Mouse (Mus musculus): Measurements from ENCODE around the gene Faiml. TPM values are rescaled to one million over a fixed set of nuclear protein-coding genes. Genes with fewer than 3 reads are reported as not detected.

The Faiml gene
- not detected in 2 replicates for total RNA-seq (2014; rRNA removed)
- polyA plus RNA-seq (2012; rRNA removed): not detected in 2 replicates

GRCm38 (mm10) chr9:99237139-99237538 is at the start of gene Faiml:
Gene Faiml (minus strand): TSS chr9:99237239.
- Histone ChIP-seq H3K4me3 (ENCODE audit: insufficient read depth, low read depth, low read length) (no peak within 1 kb of the TSS), H3K36me3 (ENCODE audit: control insufficient read depth, insufficient read depth, low read length) (no peaks in the 10 kb centered on the region), H3K9ac (ENCODE audit: low read depth, low read length) (no peak within 1 kb of the TSS), H3K4me1 (ENCODE audit: control insufficient read depth, insufficient read depth, low read length) (no peaks in the 10 kb centered on the region), H3K27me3 (ENCODE audit: control insufficient read depth, insufficient read depth, low read length) (no peaks in the 10 kb centered on the region; the same call in 1 of the 2 replicates), H3K79me2 (ENCODE audit: control insufficient read depth, insufficient read depth, low read length) (no peaks in the 10 kb centered on the region), H3K27ac (replicated peaks; ENCODE audit: insufficient read depth, low read depth, low read length) (no peak within 1 kb of the TSS)
- 87% methylated on average over 14 of the region's 14 CpGs for WGBS
- no peak for DNase-seq (ENCODE audit: extremely low read depth, low read depth, low spot score)
- no peak for TF ChIP-seq CTCF (IDR thresholded peaks at IDR 0.05; ENCODE audit: low read depth, low read length)

- DNase-seq (ENCODE audit: extremely low read depth, low read depth, low spot score): no peak
- no peak overlapping the region for H3K4me3 ChIP-seq (ENCODE audit: insufficient read depth, low read depth, low read length)
- H3K79me2 ChIP-seq (ENCODE audit: control insufficient read depth, insufficient read depth, low read length): no peaks in the 10 kb centered on the region
- TF ChIP-seq POLR2A (IDR thresholded peaks at IDR 0.05; ENCODE audit: extremely low read depth, insufficient read depth, low read length) (no peak), CTCF (IDR thresholded peaks at IDR 0.05; ENCODE audit: low read depth, low read length) (no peak)
- no peaks in the 10 kb centered on the region for H3K4me1 ChIP-seq (ENCODE audit: control insufficient read depth, insufficient read depth, low read length)
- WGBS: 88% methylated on average over 5 of the region's 5 CpGs
- no peak overlapping the region for H3K9ac ChIP-seq (ENCODE audit: low read depth, low read length)
- peaks cover 18% of the 10 kb centered on the region for H3K36me3 ChIP-seq (ENCODE audit: control insufficient read depth, insufficient read depth, low read length)
- H3K27ac ChIP-seq (replicated peaks; ENCODE audit: insufficient read depth, low read depth, low read length): no peak overlapping the region
- H3K27me3 ChIP-seq (ENCODE audit: control insufficient read depth, insufficient read depth, low read length): no peaks in the 10 kb centered on the region
Measured at GRCm38 (mm10) chr9:99258891-99259290, 21.9 kb upstream of the Faiml start.

- H3K27me3 ChIP-seq (ENCODE audit: control insufficient read depth, insufficient read depth, low read length): no peaks in the 10 kb centered on the region
- TF ChIP-seq CTCF (IDR thresholded peaks at IDR 0.05; ENCODE audit: low read depth, low read length) (no peak), POLR2A (IDR thresholded peaks at IDR 0.05; ENCODE audit: extremely low read depth, insufficient read depth, low read length) (no peak)
- no peak overlapping the region for H3K9ac ChIP-seq (ENCODE audit: low read depth, low read length)
- 98% methylated on average over 3 of the region's 3 CpGs for WGBS
- no peak overlapping the region for H3K4me3 ChIP-seq (ENCODE audit: insufficient read depth, low read depth, low read length)
- no peaks in the 10 kb centered on the region for H3K4me1 ChIP-seq (ENCODE audit: control insufficient read depth, insufficient read depth, low read length)
- DNase-seq (ENCODE audit: extremely low read depth, low read depth, low spot score): no peak
- H3K36me3 ChIP-seq (ENCODE audit: control insufficient read depth, insufficient read depth, low read length): peaks cover 13% of the 10 kb centered on the region
- no peak overlapping the region for H3K27ac ChIP-seq (replicated peaks; ENCODE audit: insufficient read depth, low read depth, low read length)
- no peaks in the 10 kb centered on the region for H3K79me2 ChIP-seq (ENCODE audit: control insufficient read depth, insufficient read depth, low read length)
Measured at GRCm38 (mm10) chr9:99256821-99257220, 19.8 kb upstream of the Faiml start.

DNA sequence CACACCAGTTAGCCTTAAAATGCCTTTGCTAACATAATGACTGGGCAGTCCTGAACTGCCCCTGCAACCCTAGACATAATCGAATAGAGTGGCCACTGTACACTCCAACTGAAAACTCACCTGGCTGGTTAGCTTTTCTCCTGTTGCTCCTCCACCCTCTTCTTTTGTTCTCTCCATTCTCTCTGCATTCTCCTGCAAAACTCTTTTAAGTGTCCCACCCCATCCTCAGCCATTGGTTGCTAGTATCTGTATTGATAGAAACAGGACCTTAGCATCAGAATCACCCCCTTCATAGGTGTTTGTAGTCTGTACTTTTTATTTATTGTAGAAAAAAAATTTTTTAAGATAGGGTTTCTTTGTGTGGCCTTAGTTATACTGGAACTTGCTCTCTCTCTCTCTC is 19.2 kb upstream of the Faiml start:
- no peak for DNase-seq (ENCODE audit: extremely low read depth, low read depth, low spot score)
- Histone ChIP-seq H3K27me3 (ENCODE audit: control insufficient read depth, insufficient read depth, low read length) (no peaks in the 10 kb centered on the region), H3K4me3 (ENCODE audit: insufficient read depth, low read depth, low read length) (no peak overlapping the region), H3K79me2 (ENCODE audit: control insufficient read depth, insufficient read depth, low read length) (no peaks in the 10 kb centered on the region), H3K27ac (replicated peaks; ENCODE audit: insufficient read depth, low read depth, low read length) (no peak overlapping the region), H3K36me3 (ENCODE audit: control insufficient read depth, insufficient read depth, low read length) (peaks cover 13% of the 10 kb centered on the region), H3K4me1 (ENCODE audit: control insufficient read depth, insufficient read depth, low read length) (no peaks in the 10 kb centered on the region), H3K9ac (ENCODE audit: low read depth, low read length) (no peak overlapping the region)
- 97% methylated on average over 1 of the region's 1 CpGs for WGBS
- TF ChIP-seq CTCF (IDR thresholded peaks at IDR 0.05; ENCODE audit: low read depth, low read length) (no peak), POLR2A (IDR thresholded peaks at IDR 0.05; ENCODE audit: extremely low read depth, insufficient read depth, low read length) (no peak)

DNA sequence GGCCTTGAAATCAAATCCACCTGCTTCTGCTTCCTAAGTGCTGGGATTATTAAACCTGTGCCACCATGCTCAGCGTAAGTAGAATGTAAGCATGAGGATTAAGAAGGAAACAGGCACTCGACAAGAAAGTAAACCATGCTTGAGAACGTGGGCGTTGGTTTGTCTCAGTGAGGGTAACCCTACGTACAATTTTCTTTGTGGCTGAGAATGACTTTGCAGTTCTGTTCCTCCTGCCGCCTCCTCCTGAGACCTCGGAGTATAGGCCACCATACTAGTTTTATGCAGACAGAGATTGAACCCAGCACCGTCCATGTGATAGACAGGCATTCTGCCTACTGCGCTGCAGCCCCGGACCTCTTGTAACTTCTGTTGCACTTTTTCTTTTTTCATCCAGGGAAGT is 16.8 kb upstream of the Faiml start:
- 96% methylated on average over 10 of the region's 10 CpGs for WGBS
- Histone ChIP-seq H3K27ac (replicated peaks; ENCODE audit: insufficient read depth, low read depth, low read length) (no peak overlapping the region), H3K36me3 (ENCODE audit: control insufficient read depth, insufficient read depth, low read length) (peaks cover 13% of the 10 kb centered on the region)

DNA sequence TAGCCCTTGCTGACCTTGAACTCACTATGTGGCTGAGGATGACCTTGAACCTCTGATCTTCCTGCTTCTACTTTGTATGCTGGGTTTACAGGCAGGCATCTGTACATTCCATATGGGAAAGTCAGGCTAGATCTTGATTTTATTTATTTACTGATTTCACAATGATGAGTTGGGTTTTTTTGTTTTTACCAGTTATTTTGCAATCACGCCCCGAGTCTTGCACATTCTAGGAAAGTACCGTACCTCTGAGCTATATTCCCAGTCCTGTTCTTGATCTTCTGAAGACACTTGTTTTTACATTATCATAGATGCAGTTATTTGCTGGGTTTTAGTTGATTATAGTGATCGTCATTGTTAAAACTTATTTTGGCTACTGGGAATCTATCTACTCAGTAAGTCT is 11.9 kb upstream of the Faiml start:
- no peak for TF ChIP-seq POLR2A (IDR thresholded peaks at IDR 0.05; ENCODE audit: extremely low read depth, insufficient read depth, low read length)
- no peak for TF ChIP-seq CTCF (IDR thresholded peaks at IDR 0.05; ENCODE audit: low read depth, low read length)
- WGBS: 43% methylated on average over 4 of the region's 4 CpGs
- Histone ChIP-seq H3K4me3 (ENCODE audit: insufficient read depth, low read depth, low read length) (no peak overlapping the region), H3K27me3 (ENCODE audit: control insufficient read depth, insufficient read depth, low read length) (no peaks in the 10 kb centered on the region), H3K36me3 (ENCODE audit: control insufficient read depth, insufficient read depth, low read length) (peaks cover 3% of the 10 kb centered on the region), H3K79me2 (ENCODE audit: control insufficient read depth, insufficient read depth, low read length) (no peaks in the 10 kb centered on the region; the same call in 1 of the 2 replicates), H3K4me1 (ENCODE audit: control insufficient read depth, insufficient read depth, low read length) (peaks cover 4% of the 10 kb centered on the region), H3K9ac (ENCODE audit: low read depth, low read length) (no peak overlapping the region), H3K27ac (replicated peaks; ENCODE audit: insufficient read depth, low read depth, low read length) (no peak overlapping the region)
- peak; percentile 56 for DNase-seq (ENCODE audit: extremely low read depth, low read depth, low spot score)

More for the DNA sequence above, 16.8 kb upstream of the Faiml start:
- Histone ChIP-seq H3K4me3 (ENCODE audit: insufficient read depth, low read depth, low read length) (no peak overlapping the region), H3K27me3 (ENCODE audit: control insufficient read depth, insufficient read depth, low read length) (no peaks in the 10 kb centered on the region), H3K4me1 (ENCODE audit: control insufficient read depth, insufficient read depth, low read length) (0 out of 2 replicates have a peak, but pooled peaks cover 3% of the 10 kb centered on the region), H3K79me2 (ENCODE audit: control insufficient read depth, insufficient read depth, low read length) (no peaks in the 10 kb centered on the region), H3K9ac (ENCODE audit: low read depth, low read length) (no peak overlapping the region)
- DNase-seq (ENCODE audit: extremely low read depth, low read depth, low spot score): no peak
- TF ChIP-seq CTCF (IDR thresholded peaks at IDR 0.05; ENCODE audit: low read depth, low read length): no peak
- no peak for TF ChIP-seq POLR2A (IDR thresholded peaks at IDR 0.05; ENCODE audit: extremely low read depth, insufficient read depth, low read length)
